Mouse (Mus musculus): ENCODE results near the gene Nid1.
"Not testable (repeated sequence)": the region's sequence is repeated elsewhere in the genome, so short reads cannot be mapped to it uniquely, and the experiment has no call there.

Gene Nid1

DNA sequence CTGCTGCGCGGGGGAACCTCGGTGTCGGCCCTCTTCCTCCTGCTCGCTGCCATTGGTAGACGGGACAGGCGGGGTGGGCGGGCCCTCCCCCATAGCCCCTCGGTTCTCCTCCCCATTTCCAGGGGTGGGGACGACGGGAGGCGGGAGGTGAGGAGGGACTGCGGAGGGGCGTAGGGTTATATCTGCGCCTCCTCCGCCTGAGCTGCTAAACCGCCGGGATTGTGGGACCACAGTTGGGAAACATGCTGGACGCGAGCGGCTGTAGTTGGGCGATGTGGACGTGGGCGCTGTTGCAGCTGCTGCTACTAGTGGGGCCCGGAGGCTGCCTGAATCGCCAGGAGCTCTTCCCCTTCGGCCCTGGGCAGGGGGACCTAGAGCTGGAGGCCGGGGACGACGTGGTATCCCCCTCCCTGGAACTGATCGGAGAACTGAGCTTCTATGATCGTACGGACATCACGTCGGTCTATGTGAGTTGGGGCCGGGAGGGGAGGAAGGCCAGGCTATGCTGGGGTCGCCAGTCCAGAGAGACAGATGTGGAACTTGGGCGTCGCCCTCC lies at the start of gene Nid1:
Nid1 (plus strand) TSS at position 92 of the 556 bp plus-strand sequence.
- DNase-seq, result peak; percentile 37 to 78

DNA sequence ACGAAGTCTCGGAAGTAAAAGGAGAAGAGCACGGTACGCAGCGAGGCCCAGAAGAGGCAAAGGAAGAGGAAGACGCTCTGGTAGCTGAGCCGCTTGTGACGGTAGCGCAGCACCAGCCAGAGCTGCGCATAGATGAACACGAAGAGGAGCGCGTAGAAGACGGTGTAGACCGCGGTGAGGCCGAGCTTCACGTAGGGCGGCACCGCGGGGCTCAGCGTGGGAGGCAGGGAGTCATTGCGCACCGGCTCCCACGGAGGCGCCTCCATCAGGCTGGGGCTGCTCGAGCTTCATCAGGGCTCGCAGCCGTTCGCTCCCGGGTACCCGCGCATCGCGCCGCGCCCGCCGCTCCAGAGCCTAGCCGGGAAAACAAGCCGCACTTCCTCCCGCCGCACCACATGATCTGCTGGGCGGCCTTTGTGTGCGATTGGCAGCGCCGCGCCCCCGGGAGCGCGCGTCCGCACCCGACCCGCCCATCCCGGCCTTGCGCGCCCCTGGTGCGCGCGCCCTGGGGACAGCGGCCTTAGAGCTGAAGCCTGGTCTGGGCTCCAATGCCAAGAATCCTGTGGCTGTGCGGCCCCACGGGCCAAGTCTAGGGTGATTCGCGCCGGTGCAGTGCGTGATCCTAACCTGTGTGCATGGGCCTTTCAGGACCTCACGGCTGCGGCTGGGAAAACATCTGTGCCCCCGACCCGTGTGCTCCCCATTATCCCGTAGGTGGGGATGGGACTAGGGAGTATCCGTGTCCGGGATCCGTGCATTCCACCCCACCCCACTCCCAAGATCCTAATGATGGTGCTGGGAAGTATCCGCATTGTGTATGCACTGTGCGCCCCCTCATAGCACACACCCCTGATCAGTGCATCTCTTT lies 43.9 kb upstream of the Nid1 start, which contains the start of gene Gpr137b:
Gpr137b (minus strand) TSS at position 787 of the 868 bp plus-strand sequence.
- DNase-seq, result peak; percentile 67 to 82

DNA sequence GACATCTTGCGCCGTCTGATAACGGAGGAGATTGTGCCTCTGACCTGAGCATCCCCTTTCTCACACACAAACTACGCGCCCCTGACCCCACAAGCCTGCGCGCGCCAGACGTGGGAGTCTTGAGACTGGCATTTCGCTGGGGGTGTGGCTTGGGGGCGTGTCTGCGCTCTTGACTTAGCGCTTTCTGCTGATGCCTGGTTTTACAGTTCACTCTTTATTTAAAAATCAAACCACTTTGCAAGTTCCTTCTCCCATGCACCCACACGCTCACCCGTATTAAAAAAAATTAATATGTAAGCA lies 43.3 kb upstream of the Nid1 start:
- peak in 1 of 2 experiments; percentile 36 for DNase-seq

DNA sequence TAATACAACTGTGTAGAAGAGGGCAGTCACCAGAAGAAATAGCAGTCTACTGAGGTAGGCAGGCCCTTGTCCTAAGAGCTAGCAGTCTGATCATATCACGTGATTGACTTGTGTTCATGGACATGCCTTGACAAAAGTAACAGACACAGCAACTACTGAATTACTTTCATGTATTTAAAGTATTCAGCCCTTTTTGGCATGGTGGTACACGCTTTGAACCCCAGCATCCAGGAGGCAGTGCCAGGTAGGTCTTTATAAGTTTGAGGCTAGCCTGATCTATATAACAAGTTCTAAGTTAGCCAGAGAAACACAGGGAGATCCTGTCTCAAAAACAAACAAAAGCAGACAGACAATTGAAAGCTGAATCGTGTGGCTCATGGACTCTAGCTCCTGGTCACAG lies 36.5 kb upstream of the Nid1 start:
- not testable (repeated sequence) for DNase-seq

DNA sequence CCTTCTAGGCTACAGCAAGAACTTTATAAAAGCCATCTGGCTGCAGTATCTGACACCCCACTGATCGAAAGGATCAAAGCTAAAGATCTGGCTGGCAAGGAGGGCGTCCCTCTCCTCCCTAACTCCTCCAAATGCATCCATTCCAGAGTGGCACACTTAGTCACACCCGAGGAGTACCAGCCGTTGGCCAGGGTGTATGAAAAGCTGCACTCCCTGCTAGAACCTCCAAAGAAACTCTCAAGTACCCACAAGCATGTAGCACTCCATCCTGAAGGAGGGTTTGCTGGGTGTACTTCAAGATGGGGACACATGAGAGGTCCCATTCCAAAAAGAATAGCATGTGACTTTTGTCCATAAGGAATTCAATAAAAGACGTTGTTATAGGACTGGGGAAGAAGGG lies 34.5 kb upstream of the Nid1 start:
- not testable (repeated sequence) for DNase-seq

DNA sequence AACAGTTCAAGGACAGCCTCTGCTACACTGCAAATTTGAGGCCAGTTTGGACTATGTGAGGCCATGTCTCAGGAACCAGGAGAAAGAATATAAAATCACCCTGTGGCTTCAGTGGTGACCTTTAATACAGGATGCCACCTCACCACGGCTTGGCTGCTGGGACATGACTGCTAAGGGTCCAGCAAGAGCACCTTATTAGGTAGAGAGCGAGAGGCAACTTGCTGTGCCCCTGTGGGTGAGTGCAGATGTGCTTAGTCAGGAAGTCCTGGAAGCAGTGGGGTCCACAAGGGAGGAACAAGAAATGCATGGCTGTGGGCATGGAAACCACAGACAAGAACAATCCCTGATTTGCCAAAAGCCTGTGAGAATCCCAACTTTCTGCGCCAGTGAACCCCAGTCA lies 34.0 kb upstream of the Nid1 start:
- not testable (repeated sequence) for DNase-seq

DNA sequence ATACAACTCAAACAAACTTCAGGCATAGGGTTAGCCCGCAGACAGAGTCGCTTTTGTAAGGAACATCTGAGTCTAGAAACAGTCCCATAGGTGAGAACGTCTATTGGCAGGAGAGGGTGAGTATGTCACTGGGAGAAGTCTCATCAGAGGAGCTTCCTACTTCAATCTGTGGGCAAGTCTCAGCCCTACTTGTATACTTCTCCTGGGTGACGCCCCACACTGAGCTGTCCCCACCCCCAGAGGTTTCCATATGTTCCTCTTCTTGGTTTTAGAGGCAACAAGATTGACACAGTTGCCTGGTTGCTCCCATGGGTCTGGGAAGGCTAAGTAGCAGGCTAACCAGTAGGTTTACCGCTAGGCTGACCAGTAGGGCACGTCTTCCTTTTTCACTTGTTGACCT lies 33.5 kb upstream of the Nid1 start:
- DNase-seq, result not testable (repeated sequence)

DNA sequence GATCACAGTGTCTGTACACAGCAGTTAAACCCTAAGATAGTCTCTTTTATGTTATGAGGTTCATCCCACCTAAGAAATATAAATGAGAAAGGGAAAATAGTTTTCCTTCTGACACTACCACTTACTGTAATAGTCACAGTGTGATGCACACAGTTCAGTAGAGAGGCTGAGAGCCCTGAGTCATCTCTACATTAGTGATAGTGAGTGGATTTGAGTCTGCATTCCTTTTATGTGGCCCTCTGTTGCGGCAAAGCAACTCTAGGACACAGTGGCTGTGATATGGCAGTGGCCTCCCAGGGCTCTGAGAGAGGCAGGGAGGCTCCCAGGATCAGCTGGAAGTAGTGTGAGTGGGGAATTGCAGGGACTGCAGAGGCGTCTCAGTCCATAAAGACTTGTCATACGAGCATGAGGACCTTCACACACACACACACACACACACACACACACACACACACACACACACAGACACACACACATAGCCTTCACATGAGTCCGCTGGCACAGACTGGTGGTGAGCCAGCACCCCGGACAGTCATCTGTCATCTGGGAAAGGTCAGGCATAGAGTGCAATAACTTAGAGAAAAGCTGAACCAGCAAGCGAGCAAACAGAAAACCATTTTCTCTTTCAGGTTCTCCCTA lies 32.7 kb upstream of the Nid1 start:
- not testable (repeated sequence) for DNase-seq

DNA sequence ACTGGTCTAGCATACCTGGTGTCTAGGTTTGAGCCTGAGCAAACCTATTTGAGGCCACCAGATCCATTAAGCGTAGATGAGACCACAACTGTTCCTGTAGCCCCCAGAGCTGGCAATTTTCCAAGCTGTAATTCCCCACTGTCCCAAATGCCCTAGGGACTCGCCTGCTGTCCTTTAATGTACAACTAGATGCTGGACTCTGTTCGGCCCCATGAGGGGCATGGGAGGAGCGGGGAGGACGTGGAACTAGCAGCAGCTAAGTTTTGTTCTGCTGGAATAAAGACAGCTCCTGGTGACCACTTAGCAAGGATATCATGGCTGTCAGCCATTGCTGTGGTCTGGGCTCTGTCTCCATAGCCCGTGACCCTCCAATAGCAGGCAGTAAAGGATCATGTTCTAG lies 31.8 kb upstream of the Nid1 start:
- not testable (repeated sequence) for DNase-seq

DNA sequence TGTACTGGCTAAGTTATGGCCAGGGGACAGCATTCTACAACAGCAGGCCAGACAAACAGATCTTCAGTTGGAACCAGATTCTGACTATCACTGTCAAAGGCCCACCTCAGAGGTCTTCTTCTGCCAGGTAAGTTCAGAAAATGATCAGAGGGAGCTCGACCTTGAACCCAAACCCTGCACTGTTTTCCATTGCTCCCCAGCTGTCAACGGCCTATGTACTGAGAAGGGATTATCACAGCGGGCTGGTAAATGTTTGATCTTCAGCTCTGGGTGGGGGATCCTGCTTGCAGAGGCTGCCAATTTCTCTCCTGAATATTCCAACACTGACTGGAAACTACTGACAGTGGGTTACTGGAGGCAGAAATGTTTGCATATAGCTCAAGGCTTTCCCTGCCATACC lies 23.1 kb upstream of the Nid1 start:
- no peak for DNase-seq

DNA sequence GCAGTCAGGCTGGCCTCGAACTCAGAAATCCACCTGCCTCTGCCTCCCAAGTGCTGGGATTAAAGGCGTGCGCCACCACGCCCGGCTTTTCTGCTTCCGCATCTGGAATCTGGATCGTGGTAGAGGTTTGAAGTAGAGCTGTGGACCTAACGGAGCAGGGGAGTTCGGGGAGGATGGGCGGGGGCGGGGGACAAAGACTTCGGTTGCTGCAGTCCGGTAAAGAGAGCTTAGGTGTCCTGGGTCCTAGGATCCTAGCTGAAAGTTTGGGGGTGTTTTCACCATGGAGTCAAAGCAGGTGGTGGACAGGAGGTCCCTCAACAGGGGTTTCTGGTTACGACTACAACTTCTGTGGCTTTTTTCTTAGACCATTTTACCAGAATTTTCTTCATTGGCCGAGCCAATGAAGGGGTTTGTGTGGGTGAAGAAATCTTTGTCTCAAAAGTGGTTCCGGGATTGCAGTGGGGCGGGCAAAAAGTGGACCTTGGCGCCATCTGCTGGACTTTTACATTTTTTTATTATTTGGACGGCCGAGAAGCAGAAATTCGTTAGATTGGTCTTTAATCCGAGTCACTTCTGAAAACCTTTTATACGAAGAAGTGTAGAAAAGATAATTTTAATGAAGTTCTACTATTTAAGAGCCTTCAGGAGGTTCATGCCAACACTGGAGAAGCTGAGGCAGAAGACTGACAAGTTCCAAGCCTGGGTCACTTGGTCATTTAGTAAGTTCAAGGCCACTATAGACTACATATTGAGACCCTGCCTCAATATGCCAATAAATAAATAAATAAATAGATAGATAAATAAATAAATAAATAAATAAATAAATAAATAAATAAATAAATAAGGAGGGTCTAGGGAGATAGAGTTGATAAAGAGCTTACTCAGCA lies 22.0 kb upstream of the Nid1 start:
- DNase-seq, result peak; percentile 38 to 69

DNA sequence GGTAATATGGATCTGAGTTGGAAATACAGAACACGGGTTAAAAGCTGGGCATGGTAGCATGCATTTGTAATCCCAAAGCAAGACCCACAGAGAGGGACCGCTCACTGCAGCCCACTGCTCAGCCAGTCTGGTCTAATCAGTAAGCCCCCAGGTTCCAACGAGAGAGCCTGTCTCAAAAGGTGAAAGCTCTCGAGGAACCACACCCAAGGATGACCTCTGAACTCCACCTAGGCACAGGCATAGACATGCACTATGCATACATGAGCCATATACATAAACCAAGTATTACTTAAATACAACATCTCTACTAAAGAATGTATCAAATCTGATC lies 21.4 kb upstream of the Nid1 start:
- DNase-seq, result not testable (repeated sequence)

DNA sequence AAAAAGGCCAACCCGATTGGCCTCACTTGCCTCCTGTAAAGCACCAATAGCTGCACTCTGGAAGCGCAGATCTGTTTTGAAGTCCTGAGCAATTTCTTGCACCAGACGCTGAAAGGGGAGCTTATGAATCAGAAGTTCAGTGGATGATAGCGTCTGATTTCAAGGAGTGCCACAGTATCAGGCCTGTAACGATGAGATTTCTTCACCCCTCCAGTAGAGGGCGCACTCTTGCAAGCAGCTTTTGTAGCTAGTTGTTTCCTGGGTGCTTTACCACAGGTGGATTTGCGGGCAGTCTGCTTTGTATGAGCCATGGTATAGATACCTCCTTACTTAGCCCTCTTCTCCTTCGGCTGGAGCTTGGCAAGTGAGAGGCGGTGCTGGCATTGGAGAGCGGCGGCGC lies 18.5 kb upstream of the Nid1 start:
- DNase-seq, result not testable (repeated sequence)

DNA sequence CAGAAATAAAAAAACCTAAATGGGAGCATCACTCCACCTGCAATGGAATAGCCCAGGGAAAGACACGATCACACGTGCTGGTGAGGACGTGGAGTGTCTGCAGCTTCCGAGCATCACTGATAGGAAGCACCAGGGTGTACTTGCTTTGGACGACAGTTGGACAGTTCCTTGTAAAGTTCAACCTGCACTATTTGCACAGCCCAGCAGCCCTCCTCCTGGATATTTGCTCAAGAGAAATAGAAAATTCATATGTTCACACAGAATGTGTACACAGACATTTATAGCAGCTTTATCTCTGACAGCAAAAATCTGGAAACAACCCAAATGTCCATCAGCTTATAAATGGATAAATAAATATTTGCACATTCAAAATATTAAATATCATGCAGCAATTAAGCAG lies 14.1 kb upstream of the Nid1 start:
- DNase-seq, result not testable (repeated sequence)

DNA sequence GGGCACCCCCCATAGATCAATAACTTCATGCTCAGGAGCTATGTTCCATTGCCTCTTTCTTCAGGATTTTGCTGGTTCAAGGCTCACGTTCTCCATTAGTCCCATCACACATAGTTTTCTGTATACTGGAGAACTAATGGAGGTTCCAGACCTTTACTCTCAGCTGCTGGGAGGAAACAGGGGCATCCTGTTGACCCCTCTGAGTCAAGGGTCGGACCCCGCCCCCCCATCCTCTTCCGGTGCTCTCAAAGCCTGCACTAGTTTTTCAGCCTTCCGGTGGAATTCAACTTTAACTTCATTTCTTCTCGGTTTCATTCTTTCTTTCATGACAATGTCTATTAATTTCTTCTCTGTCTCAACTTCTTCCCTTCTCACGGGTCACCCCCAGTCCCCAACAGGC lies 1.2 kb upstream of the Nid1 start:
- peak in 1 of 2 experiments; percentile 43 for DNase-seq

DNA sequence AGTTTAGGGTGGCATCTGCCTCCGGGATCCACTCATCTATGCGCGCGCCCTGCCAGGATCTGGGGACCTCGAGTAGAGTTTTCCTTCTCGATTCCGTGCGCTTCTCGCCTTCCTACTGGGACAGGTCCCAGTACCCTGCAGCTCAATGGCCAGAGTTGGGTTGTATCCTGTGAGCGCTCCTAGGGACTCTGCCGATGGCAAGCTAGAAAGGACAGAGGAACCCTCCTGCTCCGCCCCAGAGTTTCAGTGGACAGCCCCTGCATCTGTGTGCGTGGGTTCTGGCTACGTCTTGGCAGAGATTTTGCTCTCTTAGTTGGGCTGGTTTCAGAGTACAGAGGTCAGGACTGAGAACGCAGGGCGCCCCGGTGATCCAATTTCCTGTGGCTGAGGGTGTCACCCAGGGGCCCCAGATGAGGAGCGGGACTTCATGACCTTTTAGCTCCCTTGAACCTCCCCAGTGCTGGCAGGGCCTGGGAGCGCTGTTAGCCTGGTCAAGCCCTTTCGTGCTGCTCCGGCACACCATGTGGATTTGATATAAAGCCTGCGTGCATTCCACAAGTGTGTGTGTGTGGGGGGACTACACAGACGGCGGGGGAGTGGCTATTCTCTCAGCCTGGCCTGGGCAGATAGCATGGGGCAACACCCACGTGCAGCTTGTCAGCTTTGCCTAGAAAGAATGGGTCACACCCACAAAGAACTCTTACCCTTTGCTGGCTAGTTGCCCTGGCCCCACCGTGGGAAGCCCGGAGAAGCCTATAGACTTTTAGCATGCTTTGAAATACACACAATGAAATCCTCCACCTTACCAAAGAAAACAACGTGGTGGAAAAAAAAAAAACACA lies 982 bp downstream of the Nid1 start:
- peak; percentile 32 to 53 for DNase-seq

DNA sequence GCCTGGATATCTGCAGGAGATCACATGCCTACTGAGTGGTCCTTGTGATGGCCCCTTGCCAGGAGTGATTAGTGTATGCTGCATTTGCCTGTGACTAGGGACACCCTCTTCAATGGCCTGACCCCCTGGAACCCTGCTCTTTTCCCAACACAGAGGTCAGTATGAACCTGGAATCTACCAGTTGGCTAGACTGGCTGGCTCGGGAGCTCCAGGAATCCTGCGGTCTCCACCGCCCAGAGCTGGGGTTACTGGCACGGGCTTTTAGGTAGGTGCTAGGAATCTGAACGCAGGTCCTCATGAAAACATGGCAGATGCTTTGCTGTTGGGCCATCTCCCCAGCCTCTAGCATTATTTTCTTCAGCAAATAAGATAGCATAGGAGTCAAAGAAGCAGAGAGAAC lies 8.2 kb downstream of the Nid1 start:
- not testable (repeated sequence) for DNase-seq

DNA sequence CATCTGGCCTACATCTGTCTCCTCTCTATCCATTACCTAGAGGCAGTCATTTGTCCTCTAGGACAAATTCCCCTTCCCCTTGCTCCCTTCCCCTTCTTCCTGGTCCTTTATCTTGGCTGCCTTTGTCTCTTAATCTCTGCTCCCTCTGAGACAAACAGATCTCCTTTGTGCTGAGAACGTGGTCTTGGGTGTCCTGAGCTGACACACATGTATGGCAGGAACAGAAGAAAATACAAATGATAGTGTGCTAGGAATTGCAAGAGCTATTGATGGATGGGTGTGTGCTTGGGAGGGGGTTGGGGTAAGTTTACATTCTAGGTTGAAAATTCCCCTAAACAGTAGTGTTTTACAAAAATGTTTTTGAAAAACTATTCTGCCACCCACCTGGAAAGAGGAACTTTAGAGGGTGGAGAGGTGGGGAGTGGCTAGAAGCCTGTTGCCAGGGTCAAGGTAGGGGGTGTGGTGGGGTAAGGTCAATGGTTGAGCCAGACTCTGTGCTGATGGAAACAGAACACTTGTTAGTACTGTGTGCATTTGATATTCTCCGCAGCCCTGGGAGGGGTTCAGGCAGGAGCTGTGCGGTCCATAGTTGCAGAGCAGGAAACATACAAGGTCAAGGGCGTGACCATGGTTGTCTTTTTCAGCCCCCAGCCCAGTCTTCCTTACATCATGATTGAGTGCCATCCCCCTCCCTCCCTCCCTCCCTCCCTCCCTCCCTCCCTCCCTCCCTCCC lies 9.5 kb downstream of the Nid1 start:
- not testable (repeated sequence) for DNase-seq

DNA sequence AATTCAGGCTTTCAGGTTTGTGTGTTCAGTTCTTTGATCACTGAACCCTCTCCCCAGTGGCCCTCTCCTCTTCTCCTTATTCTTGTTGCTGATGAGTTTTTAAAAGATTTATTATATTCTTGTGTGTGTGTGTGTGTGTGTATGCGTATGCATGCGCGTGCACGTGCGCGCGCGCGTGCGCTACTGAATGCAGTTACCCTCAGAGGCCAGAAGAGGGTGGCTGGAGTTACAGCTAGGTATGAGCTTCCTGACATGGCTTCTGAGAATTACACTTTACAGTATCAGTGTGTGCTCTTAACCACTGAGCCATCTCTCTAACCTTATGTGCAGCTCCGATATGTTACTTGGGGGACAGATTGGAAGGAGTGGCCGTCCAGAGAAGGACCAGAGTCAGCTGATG lies 12.6 kb downstream of the Nid1 start:
- DNase-seq, result not testable (repeated sequence)

DNA sequence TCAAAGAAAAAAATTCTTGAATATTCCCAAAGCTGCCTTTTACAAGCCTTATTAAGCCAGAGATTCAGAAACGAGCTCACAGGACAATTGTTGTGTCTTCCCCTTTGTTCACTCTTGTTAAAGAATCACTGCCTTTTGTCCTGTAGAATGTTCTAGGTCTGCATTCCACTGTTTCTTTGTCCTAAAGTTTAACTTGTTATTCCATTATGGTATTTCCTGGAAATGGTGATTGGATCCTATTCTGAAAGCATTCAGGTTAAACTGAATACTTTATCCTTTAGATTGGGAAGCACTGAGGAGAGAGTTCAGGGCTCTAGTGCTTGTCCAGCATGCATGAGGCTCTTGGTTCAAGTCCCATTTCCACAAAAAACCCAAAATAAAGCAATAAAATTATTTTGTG lies 13.6 kb downstream of the Nid1 start:
- DNase-seq, result not testable (repeated sequence)

DNA sequence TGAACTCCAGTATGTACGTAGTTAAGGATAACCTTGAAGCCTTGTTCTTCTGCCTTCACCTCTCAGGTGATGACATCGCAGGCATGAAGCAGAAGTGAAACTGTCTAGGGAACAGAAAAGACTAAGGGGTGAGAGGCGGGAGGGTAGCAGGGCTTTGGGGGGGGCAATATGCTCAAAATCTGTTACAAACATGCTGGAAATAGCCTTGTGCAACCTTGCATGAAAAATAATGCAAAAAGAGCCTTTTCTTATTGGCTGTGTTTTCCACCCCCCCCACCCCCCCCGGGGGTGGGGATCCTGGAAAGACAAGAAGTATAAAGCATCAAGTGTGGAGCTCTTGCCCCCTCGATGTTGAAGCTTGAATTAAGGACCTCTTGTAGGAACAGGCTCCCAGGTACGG lies 16.0 kb downstream of the Nid1 start:
- not testable (repeated sequence) for DNase-seq
